Mouse (Mus musculus) MEL (cell line): ENCODE measurements around the gene Iqcc. TPM values are rescaled to one million over a fixed set of nuclear protein-coding genes. Genes with fewer than 3 reads are reported as not detected.

Experiments
- DNase-seq: peaks from one replicate; pipeline ENCODE4 v3.0.0; 2011; ENCODE audit warnings: low read depth, low spot score
- H3K27ac ChIP-seq: 2 replicates; pipeline ENCODE4 v1.5.1; 2012; ENCODE audit warnings: low read depth, mild to moderate bottlenecking, control low read depth, low read length, moderate library complexity; ENCODE audit not compliant: control insufficient read depth
- H3K27me3 ChIP-seq, 2 experiments: fragments of 150-350 bp in 1 of 2; sonication (generic) in 1 of 2; 2 replicates each; pipeline ENCODE4 v1.6.1; 2012; ENCODE audit warnings: low read length in 2 of 2, mild to moderate bottlenecking in 2 of 2, improper control_type of control experiment in 1 of 2, moderate library complexity in 1 of 2; ENCODE audit not compliant: insufficient read depth in 2 of 2, control insufficient read depth in 1 of 2
- H3K36me3 ChIP-seq, 2 experiments: 2 replicates each; pipeline ENCODE4 v1.6.1; 2012 to 2014; ENCODE audit warnings: low read length in 2 of 2, improper control_type of control experiment in 1 of 2, inconsistent platforms in 1 of 2, mild to moderate bottlenecking in 1 of 2; ENCODE audit not compliant: insufficient read depth in 2 of 2, control insufficient read depth in 1 of 2
- H3K4me1 ChIP-seq, 2 experiments: fragments of 150-350 bp in 1 of 2; sonication (generic) in 1 of 2; 2 replicates each; pipeline ENCODE4 v1.6.1; 2012; ENCODE audit warnings: low read length in 2 of 2, improper control_type of control experiment in 1 of 2, mild to moderate bottlenecking in 1 of 2; ENCODE audit not compliant: insufficient read depth in 2 of 2, control insufficient read depth in 1 of 2
- H3K4me3 ChIP-seq, 2 experiments: fragments of 150-350 bp in 1 of 2; sonication (generic) in 1 of 2; 2 replicates each; pipeline ENCODE4 v1.5.1; 2012; ENCODE audit warnings: low read depth in 2 of 2, low read length in 2 of 2, mild to moderate bottlenecking in 2 of 2, moderate library complexity in 2 of 2, control low read depth in 1 of 2, improper control_type of control experiment in 1 of 2; ENCODE audit not compliant: control insufficient read depth in 1 of 2, insufficient read depth in 1 of 2
- H3K79me2 ChIP-seq: 2 replicates; pipeline ENCODE4 v1.6.1; 2012; ENCODE audit warnings: mild to moderate bottlenecking, low read length, moderate library complexity; ENCODE audit not compliant: control insufficient read depth, poor library complexity, insufficient read depth
- H3K9ac ChIP-seq: 2 replicates; pipeline ENCODE4 v1.6.1; 2012; ENCODE audit warnings: low read depth, mild to moderate bottlenecking, control low read depth, low read length, moderate library complexity; ENCODE audit not compliant: control insufficient read depth, poor library complexity, severe bottlenecking
- H3K9me3 ChIP-seq: fragments of 150-350 bp; sonication (generic); replicated peaks from 2 replicates; pipeline ENCODE4 v1.6.1; 2012; ENCODE audit warnings: mild to moderate bottlenecking, low read length, improper control_type of control experiment, moderate library complexity; ENCODE audit not compliant: insufficient read depth
- CTCF ChIP-seq, 3 experiments: IDR thresholded peaks in 2 of 3; conservative IDR thresholded peaks in 1 of 3; 2 replicates each; pipeline ENCODE4 v1.5.1; 2011 to 2012; ENCODE audit warnings: low read length in 3 of 3, low read depth in 2 of 3, mild to moderate bottlenecking in 2 of 3, improper control_type of control experiment in 1 of 3, inconsistent platforms in 1 of 3, mixed read lengths in 1 of 3, moderate library complexity in 1 of 3; ENCODE audit not compliant: control insufficient read depth in 1 of 3, insufficient read depth in 1 of 3, poor library complexity in 1 of 3, severe bottlenecking in 1 of 3
- E2F4 ChIP-seq: IDR thresholded peaks from 2 replicates; pipeline ENCODE4 v1.6.1; 2011; ENCODE audit warnings: low read depth, low read length, improper control_type of control experiment, borderline replicate concordance
- EP300 ChIP-seq, 2 experiments: IDR thresholded peaks; 2 replicates each; pipeline ENCODE4 v1.6.1; 2011; ENCODE audit warnings: improper control_type of control experiment in 2 of 2, low read length in 2 of 2, low read depth in 1 of 2, mild to moderate bottlenecking in 1 of 2
- ETS1 ChIP-seq: IDR thresholded peaks from 2 replicates; pipeline ENCODE4 v1.6.1; 2012; ENCODE audit warnings: low read depth, mild to moderate bottlenecking, inconsistent platforms, low read length, improper control_type of control experiment, moderate library complexity
- GATA1 ChIP-seq: IDR thresholded peaks from 2 replicates; pipeline ENCODE4 v1.6.1; 2011; ENCODE audit warnings: low read depth, low read length, improper control_type of control experiment
- KAT2A ChIP-seq: conservative IDR thresholded peaks from 2 replicates; pipeline ENCODE4 v1.6.1; 2012; ENCODE audit warnings: low read depth, low read length, improper control_type of control experiment, inconsistent platforms
- MAX ChIP-seq: IDR thresholded peaks from 2 replicates; pipeline ENCODE4 v1.6.1; 2011; ENCODE audit warnings: low read length, improper control_type of control experiment
- MAZ ChIP-seq: IDR thresholded peaks from 2 replicates; pipeline ENCODE4 v1.6.1; 2012; ENCODE audit warnings: low read depth, mild to moderate bottlenecking, inconsistent platforms, low read length, improper control_type of control experiment
- POLR2AphosphoS2 ChIP-seq: IDR thresholded peaks from 2 replicates; pipeline ENCODE4 v1.6.1; 2011; ENCODE audit warnings: low read length, improper control_type of control experiment
- RAD21 ChIP-seq: IDR thresholded peaks from 2 replicates; pipeline ENCODE4 v1.6.1; 2011; ENCODE audit warnings: mild to moderate bottlenecking, low read depth, low read length, improper control_type of control experiment
- SIN3A ChIP-seq: IDR thresholded peaks from 2 replicates; pipeline ENCODE4 v1.6.1; 2012; ENCODE audit warnings: low read length, improper control_type of control experiment, inconsistent platforms
- SMC3 ChIP-seq: IDR thresholded peaks from 2 replicates; pipeline ENCODE4 v1.6.1; 2011; ENCODE audit warnings: low read depth, low read length, improper control_type of control experiment
- TAL1 ChIP-seq: IDR thresholded peaks from 2 replicates; pipeline ENCODE4 v1.6.1; 2012; ENCODE audit warnings: mild to moderate bottlenecking, inconsistent platforms, low read length, moderate library complexity, mixed read lengths
- TBP ChIP-seq: IDR thresholded peaks from 2 replicates; pipeline ENCODE4 v1.8.0; 2011; ENCODE audit warnings: low read depth, low read length, improper control_type of control experiment
- TCF12 ChIP-seq: IDR thresholded peaks from 2 replicates; pipeline ENCODE4 v1.6.1; 2014; ENCODE audit warnings: low read depth, mild to moderate bottlenecking, inconsistent platforms, low read length, improper control_type of control experiment, moderate library complexity
- UBTF ChIP-seq: IDR thresholded peaks from 2 replicates; pipeline ENCODE4 v1.6.1; 2012; ENCODE audit warnings: low read depth, mild to moderate bottlenecking, inconsistent platforms, low read length, improper control_type of control experiment, moderate library complexity, borderline replicate concordance; ENCODE audit not compliant: insufficient read depth
- USF2 ChIP-seq, 2 experiments: IDR thresholded peaks; 2 replicates each; pipeline ENCODE4 v1.6.1; 2011 to 2012; ENCODE audit warnings: improper control_type of control experiment in 2 of 2, low read length in 2 of 2, borderline replicate concordance in 1 of 2, inconsistent platforms in 1 of 2, low read depth in 1 of 2, mild to moderate bottlenecking in 1 of 2; ENCODE audit not compliant: insufficient read depth in 1 of 2
- ZKSCAN1 ChIP-seq: IDR thresholded peaks from 2 replicates; pipeline ENCODE4 v1.6.1; 2012; ENCODE audit warnings: low read depth, mild to moderate bottlenecking, inconsistent platforms, low read length, improper control_type of control experiment, moderate library complexity
- ZNF384 ChIP-seq: IDR thresholded peaks from 2 replicates; pipeline ENCODE4 v1.6.1; 2012; ENCODE audit warnings: low read depth, mild to moderate bottlenecking, inconsistent platforms, low read length, improper control_type of control experiment
- polyA plus RNA-seq, 2 experiments: library from polyadenylated mRNA; stranded (reverse) in 1 of 2; unstranded in 1 of 2; fragments of >175 nt in 1 of 2; fragments of >200 nt in 1 of 2; gene quantifications; 2 replicates each; pipeline versions ENCODE4 v1.2.1 to v1.2.4; 2012; ENCODE audit warnings: low replicate concordance in 2 of 2, low read depth in 1 of 2; ENCODE audit not compliant: insufficient read length in 2 of 2, insufficient read depth in 1 of 2, missing spikeins in 1 of 2
- total RNA-seq: library from RNA; depleted of rRNA; stranded (reverse); fragments of 300-350 nt; gene quantifications from 2 replicates; pipeline ENCODE4 v1.2.3, GENCODE M21; 2012

The Iqcc gene
- total and polyA plus RNA-seq, 3 experiments = 13.6 to 18.5 TPM; not detected in 1

GRCm38 (mm10) chr4:129600233-129601158 is 18.4 kb downstream of the Iqcc start, which contains the start of the genes Eif3i and Tmem234 (continued):
- TF ChIP-seq UBTF (no peak), MAX (peak; percentile 80), ZKSCAN1 (no peak), MAZ (peak; percentile 79; the same call in 1 of the 2 replicates), RAD21 (no peak), TAL1 (peak; percentile 89), SIN3A (peak; percentile 94), CTCF (IDR thresholded peaks at IDR 0.05 in 2 of 3, conservative IDR thresholded peaks at IDR 0.05 in 1 of 3; ENCODE audit: control insufficient read depth in 1 of 3, insufficient read depth in 1 of 3, low read depth in 2 of 3, low read length in 3 of 3, poor library complexity in 1 of 3, severe bottlenecking in 1 of 3) (no peak), SMC3 (no peak), E2F4 (0 out of 2 replicates have a peak, but pooled peaks have one; percentile 27), ZNF384 (no peak), TBP (peak; percentile 84), EP300 (IDR thresholded peaks at IDR 0.05; ENCODE audit: low read depth in 1 of 2, low read length in 2 of 2) (peak in 1 of 2 experiments; percentile 4; a peak in 1 of 4 replicates), GATA1 (no peak), KAT2A (peak; percentile 73), ETS1 (peak; percentile 46; the same call in 1 of the 2 replicates)

- H3K9ac ChIP-seq = no peak overlapping the region
- H3K27me3 ChIP-seq = no peaks in the 10 kb centered on the region
- H3K4me1 ChIP-seq = no peaks in the 10 kb centered on the region
- no peaks in the 10 kb centered on the region; the same call in 1 of the 2 replicates for H3K79me2 ChIP-seq
- DNase-seq = no peak
- H3K27ac ChIP-seq = no peak overlapping the region
- no peak overlapping the region for H3K4me3 ChIP-seq
- no peaks in the 10 kb centered on the region for H3K9me3 ChIP-seq
- TF ChIP-seq MAX (no peak), POLR2AphosphoS2 (no peak), TAL1 (peak; percentile 19; the same call in 1 of the 2 replicates), ZKSCAN1 (no peak)
- TF ChIP-seq, all 39 proteins: peak for 1
- H3K36me3 ChIP-seq = no peaks in the 10 kb centered on the region; a peak in 1 of 4 replicates
Measured at GRCm38 (mm10) chr4:129588865-129589264, 30.0 kb downstream of the Iqcc start.

GRCm38 (mm10) chr4:129586943-129587342 is 32.0 kb downstream of the Iqcc start:
- H3K79me2 ChIP-seq = no peaks in the 10 kb centered on the region; the same call in 1 of the 2 replicates
- H3K36me3 ChIP-seq = no peaks in the 10 kb centered on the region; a peak in 1 of 4 replicates
- H3K4me3 ChIP-seq = no peak overlapping the region
- no peak overlapping the region for H3K27ac ChIP-seq
- no peak for TF ChIP-seq USF2 (IDR thresholded peaks at IDR 0.05; ENCODE audit: borderline replicate concordance in 1 of 2, insufficient read depth in 1 of 2, low read depth in 1 of 2, low read length in 2 of 2)
- TF ChIP-seq UBTF = no peak
- TF ChIP-seq TCF12 = no peak
- 0 out of 4 replicates have a peak, but pooled peaks cover 0 to 3% of the 10 kb centered on the region in 2 experiments for H3K4me1 ChIP-seq
- no peak overlapping the region for H3K9ac ChIP-seq
- H3K9me3 ChIP-seq = no peaks in the 10 kb centered on the region
- no peaks in the 10 kb centered on the region for H3K27me3 ChIP-seq
- DNase-seq = no peak
